Mouse (Mus musculus) v-Abl transformed pro-B cells (cell line): ENCODE measurements around the gene Gm21721.
"Not testable (repeated sequence)": the region's sequence is repeated elsewhere in the genome, so short reads cannot be mapped to it uniquely, and the experiment has no call there.

Experiments used
- in situ Hi-C, 2 experiments: fragments of 400-800 bp; cut with MboI; formaldehyde crosslinking; loops; one replicate each; pipeline ENCODE4 v1.15.1; 2025; ENCODE audit not compliant: unreplicated experiment in 2 of 2

Gene Gm21721

GRCm38 (mm10) chrY:9202090-9202489, at the start of gene Gm21721:
Gm21721 (minus strand) TSS chrY:9202190.
- in situ Hi-C loops, result not testable (repeated sequence)
